Mouse (Mus musculus) myocyte (in vitro differentiated cells): ENCODE measurements around the gene Tuba8.

Experiments used
- E2F4 ChIP-seq: IDR thresholded peaks from one replicate; pipeline ENCODE4 v1.6.1; 2011; ENCODE audit warnings: mild to moderate bottlenecking, control low read depth, moderate library complexity; ENCODE audit not compliant: insufficient read depth
- MAX ChIP-seq: IDR thresholded peaks from one replicate; pipeline ENCODE4 v1.6.1; 2011; ENCODE audit warnings: low read depth, mild to moderate bottlenecking, control low read depth
- POLR2A ChIP-seq: IDR thresholded peaks from one replicate; pipeline ENCODE4 v1.6.1; 2011; ENCODE audit warnings: low read depth, mild to moderate bottlenecking, control low read depth, moderate library complexity; ENCODE audit not compliant: insufficient read length
- POLR2AphosphoS2 ChIP-seq: IDR thresholded peaks from one replicate; pipeline ENCODE4 v1.6.1; 2011; ENCODE audit warnings: low read depth, control low read depth; ENCODE audit not compliant: insufficient read length
- SRF ChIP-seq: IDR thresholded peaks from one replicate; pipeline ENCODE4 v1.6.1; 2011; ENCODE audit warnings: low read depth; ENCODE audit not compliant: control insufficient read depth, insufficient read length

GRCm38 (mm10) chr6:121271707-121272074 is 61.2 kb downstream of the Tuba8 start:
- TF ChIP-seq POLR2AphosphoS2 = no peak
- no peak for TF ChIP-seq MAX
- TF ChIP-seq POLR2A = no peak
- TF ChIP-seq SRF = no peak
- TF ChIP-seq E2F4 = no peak
